Mouse (Mus musculus): ENCODE data around the gene Bbs9. TPM values are rescaled to one million over a fixed set of nuclear protein-coding genes. Genes with fewer than 3 reads are reported as not detected.

Bbs9 gene
- polyA plus RNA-seq, 1 experiment from 2014 or later: 8.2 TPM

DNA sequence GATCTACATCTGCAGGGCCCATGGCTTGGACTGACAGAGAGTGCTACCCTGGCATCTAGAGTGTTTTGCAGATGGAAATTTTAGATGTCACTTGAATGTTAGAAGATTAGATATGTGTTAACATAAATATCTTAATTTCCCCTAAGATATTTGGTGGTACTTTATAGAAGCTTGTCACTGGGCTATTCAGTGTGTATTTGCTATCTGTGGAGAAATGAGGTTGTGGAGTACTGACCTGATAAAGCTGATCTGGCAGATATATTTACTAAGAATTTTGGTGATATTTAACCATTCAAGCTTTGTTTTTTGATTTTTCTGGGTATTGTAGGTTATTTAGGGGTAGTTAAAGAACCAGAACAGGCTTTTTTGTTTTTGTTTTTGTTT, 276.0 kb downstream of the Bbs9 start:
- H3K4me2 ChIP-seq: no peak overlapping the region
- no peak for ATAC-seq (replicated peaks; ENCODE audit: insufficient number of reproducible peaks, low FRiP score, low TSS enrichment)

DNA sequence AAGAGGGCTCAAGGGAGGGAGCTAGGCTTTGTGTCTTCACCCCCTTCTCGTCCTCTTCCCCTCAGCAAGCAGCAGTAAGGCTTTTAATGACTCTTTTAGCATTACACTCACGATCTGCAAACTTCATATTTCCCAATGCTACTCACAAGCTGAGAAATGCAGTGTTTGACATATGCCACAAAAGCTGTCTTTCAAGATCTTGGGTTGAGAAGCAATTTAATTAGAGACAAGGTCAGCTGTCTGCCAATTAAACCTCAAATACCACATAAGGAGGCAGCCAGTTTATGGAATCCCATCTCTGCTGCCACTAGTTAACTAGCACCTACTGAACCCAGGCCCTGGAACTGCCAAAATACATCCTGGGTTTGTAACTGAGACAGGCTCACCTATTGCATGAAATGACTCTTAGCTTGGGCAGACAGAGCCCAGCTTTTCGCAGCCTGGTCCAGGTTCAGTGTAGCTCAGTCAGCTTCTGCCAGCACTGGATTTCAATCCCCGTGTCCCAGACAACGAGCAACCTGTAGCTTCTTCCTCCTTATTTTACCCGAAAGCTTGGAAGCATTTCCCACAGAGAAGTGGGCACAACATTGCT, 278.7 kb downstream of the Bbs9 start:
- no peak for ATAC-seq (replicated peaks; ENCODE audit: insufficient number of reproducible peaks, low FRiP score, low TSS enrichment)
- no peaks in the 10 kb centered on the region for H3K27me3 ChIP-seq (ENCODE audit: control insufficient read depth, insufficient read depth, low read length)
- no peaks in the 10 kb centered on the region; the same call in 1 of the 2 replicates for H3K9me3 ChIP-seq (replicated peaks; ENCODE audit: control insufficient read depth, low read length)
- H3K4me3 ChIP-seq (ENCODE audit: low read depth, low read length): no peak overlapping the region
- WGBS (ENCODE audit: insufficient replicate concordance): 70% methylated on average over 6 of the region's 6 CpGs
- H3K9ac ChIP-seq (ENCODE audit: low read depth, low read length): no peak overlapping the region
- no peak overlapping the region for H3K4me2 ChIP-seq
- H3K4me1 ChIP-seq (ENCODE audit: control insufficient read depth, insufficient read depth, low read length): peaks cover 4% of the 10 kb centered on the region; the same call in 1 of the 2 replicates
- no peaks in the 10 kb centered on the region for H3K36me3 ChIP-seq (ENCODE audit: control insufficient read depth, insufficient read depth, low read length)
- H3K27ac ChIP-seq (ENCODE audit: low read depth, low read length): no peak overlapping the region

More for the DNA sequence above, 276.0 kb downstream of the Bbs9 start:
- Histone ChIP-seq H3K9me3 (replicated peaks; ENCODE audit: control insufficient read depth, low read length) (no peaks in the 10 kb centered on the region; the same call in 1 of the 2 replicates), H3K36me3 (ENCODE audit: control insufficient read depth, insufficient read depth, low read length) (no peaks in the 10 kb centered on the region), H3K27me3 (ENCODE audit: control insufficient read depth, insufficient read depth, low read length) (no peaks in the 10 kb centered on the region), H3K27ac (ENCODE audit: low read depth, low read length) (no peak overlapping the region), H3K4me1 (ENCODE audit: control insufficient read depth, insufficient read depth, low read length) (peaks cover 7% of the 10 kb centered on the region; the same call in 1 of the 2 replicates), H3K9ac (ENCODE audit: low read depth, low read length) (no peak overlapping the region), H3K4me3 (ENCODE audit: low read depth, low read length) (no peak overlapping the region)

DNA sequence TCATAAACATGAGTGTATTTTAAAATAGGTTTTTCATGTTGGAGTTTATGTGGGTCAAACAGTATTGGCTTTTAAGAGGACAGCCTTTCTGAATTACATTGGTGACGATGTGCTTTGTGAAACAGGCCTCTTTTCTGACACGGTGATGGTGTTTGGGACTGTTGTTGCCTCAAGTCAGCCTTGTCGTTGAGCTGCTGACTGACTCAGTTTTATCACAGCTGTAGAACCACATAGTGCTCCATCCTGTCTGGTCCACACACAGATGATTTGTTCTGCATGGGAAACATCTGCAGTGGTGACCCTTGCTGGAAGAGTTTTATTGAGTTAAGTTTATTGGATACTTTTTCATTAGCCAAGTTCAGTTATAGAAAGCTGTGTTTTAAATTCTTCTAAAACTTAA, 283.0 kb downstream of the Bbs9 start:
- H3K4me1 ChIP-seq (ENCODE audit: control insufficient read depth, insufficient read depth, low read length): no peaks in the 10 kb centered on the region
- H3K27ac ChIP-seq (ENCODE audit: low read depth, low read length): no peak overlapping the region
- no peak overlapping the region for H3K9ac ChIP-seq (ENCODE audit: low read depth, low read length)
- H3K27me3 ChIP-seq (ENCODE audit: control insufficient read depth, insufficient read depth, low read length): no peaks in the 10 kb centered on the region
- no peak for ATAC-seq (replicated peaks; ENCODE audit: insufficient number of reproducible peaks, low FRiP score, low TSS enrichment)
- no peak overlapping the region for H3K4me2 ChIP-seq
- H3K9me3 ChIP-seq (replicated peaks; ENCODE audit: control insufficient read depth, low read length): no peaks in the 10 kb centered on the region
- H3K36me3 ChIP-seq (ENCODE audit: control insufficient read depth, insufficient read depth, low read length): no peaks in the 10 kb centered on the region
- WGBS (ENCODE audit: insufficient replicate concordance): 51% methylated on average over 3 of the region's 3 CpGs
- H3K4me3 ChIP-seq (ENCODE audit: low read depth, low read length): no peak overlapping the region

DNA sequence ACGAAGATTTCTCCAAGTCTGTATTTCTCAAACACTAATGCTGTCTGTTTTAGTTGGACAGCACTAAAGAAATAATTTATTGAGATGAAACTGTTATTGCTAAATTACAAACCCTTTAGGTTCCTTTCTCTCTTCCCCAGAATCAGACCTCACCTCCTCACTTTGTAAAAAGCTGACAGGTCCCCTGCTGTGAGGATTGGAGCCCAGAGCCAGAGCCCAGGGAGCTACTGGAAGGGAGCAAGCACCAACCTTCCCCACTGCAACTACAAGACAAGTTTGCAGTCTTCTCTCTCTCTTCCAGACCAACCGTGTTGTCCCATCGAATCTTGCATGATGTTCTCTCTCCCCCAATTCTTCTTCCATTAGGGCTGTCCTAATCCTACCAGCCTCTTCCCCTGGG, 283.7 kb downstream of the Bbs9 start:
- Histone ChIP-seq H3K36me3 (ENCODE audit: control insufficient read depth, insufficient read depth, low read length) (no peaks in the 10 kb centered on the region), H3K9ac (ENCODE audit: low read depth, low read length) (no peak overlapping the region), H3K27ac (ENCODE audit: low read depth, low read length) (no peak overlapping the region), H3K4me3 (ENCODE audit: low read depth, low read length) (no peak overlapping the region), H3K27me3 (ENCODE audit: control insufficient read depth, insufficient read depth, low read length) (no peaks in the 10 kb centered on the region), H3K4me1 (ENCODE audit: control insufficient read depth, insufficient read depth, low read length) (no peaks in the 10 kb centered on the region), H3K4me2 (no peak overlapping the region), H3K9me3 (replicated peaks; ENCODE audit: control insufficient read depth, low read length) (no peaks in the 10 kb centered on the region)
- WGBS (ENCODE audit: insufficient replicate concordance): 50% methylated on average over 3 of the region's 3 CpGs
- no peak for ATAC-seq (replicated peaks; ENCODE audit: insufficient number of reproducible peaks, low FRiP score, low TSS enrichment)

DNA sequence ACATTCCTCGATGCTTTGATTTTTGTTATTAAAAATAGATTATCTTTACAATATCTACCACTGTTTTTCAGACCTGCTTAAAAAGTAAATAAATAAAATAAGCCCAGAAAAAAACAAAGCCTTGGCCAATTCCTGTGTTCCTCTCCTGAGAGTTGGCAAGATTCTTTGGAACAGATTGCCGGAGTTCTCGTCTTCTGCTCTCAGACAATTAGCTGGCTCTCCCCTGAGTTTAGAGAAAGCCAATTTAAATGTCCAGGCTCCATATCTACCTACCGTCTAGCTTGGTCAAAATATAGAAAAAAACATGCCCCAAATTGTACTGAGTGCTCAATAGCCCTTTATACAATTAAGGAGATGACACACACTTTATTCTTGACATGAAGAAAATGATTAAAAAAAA, 284.9 kb downstream of the Bbs9 start:
- WGBS (ENCODE audit: insufficient replicate concordance): 83% methylated on average over 4 of the region's 4 CpGs
- Histone ChIP-seq H3K4me2 (no peak overlapping the region), H3K27ac (ENCODE audit: low read depth, low read length) (no peak overlapping the region), H3K27me3 (ENCODE audit: control insufficient read depth, insufficient read depth, low read length) (no peaks in the 10 kb centered on the region), H3K36me3 (ENCODE audit: control insufficient read depth, insufficient read depth, low read length) (no peaks in the 10 kb centered on the region), H3K4me3 (ENCODE audit: low read depth, low read length) (no peak overlapping the region), H3K9me3 (replicated peaks; ENCODE audit: control insufficient read depth, low read length) (no peaks in the 10 kb centered on the region), H3K4me1 (ENCODE audit: control insufficient read depth, insufficient read depth, low read length) (no peaks in the 10 kb centered on the region), H3K9ac (ENCODE audit: low read depth, low read length) (no peak overlapping the region)
- ATAC-seq (replicated peaks; ENCODE audit: insufficient number of reproducible peaks, low FRiP score, low TSS enrichment): no peak

DNA sequence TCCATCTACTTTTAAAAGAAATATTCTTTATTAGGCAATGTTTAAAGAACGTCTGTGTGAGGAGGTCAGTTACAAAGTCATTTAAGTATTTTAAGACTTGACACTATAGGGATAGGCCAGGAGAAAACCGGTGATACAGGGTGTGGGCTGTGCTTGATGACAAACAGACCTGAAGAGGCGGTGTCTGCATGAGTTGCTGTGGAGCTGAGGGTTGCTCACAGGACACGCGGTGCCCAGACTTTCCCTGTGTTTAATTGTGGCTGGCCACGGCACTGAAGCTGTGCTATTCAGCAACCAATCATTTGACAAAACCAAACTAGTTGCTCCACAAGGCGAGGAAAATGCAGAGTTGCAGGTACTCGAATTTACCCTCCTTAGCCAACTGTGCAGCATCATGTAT, 286.0 kb downstream of the Bbs9 start:
- no peak overlapping the region for H3K9ac ChIP-seq (ENCODE audit: low read depth, low read length)
- 78% methylated on average over 8 of the region's 8 CpGs for WGBS (ENCODE audit: insufficient replicate concordance)
- ATAC-seq (replicated peaks; ENCODE audit: insufficient number of reproducible peaks, low FRiP score, low TSS enrichment): no peak
- H3K4me3 ChIP-seq (ENCODE audit: low read depth, low read length): no peak overlapping the region
- no peaks in the 10 kb centered on the region for H3K9me3 ChIP-seq (replicated peaks; ENCODE audit: control insufficient read depth, low read length)
- H3K27ac ChIP-seq (ENCODE audit: low read depth, low read length): no peak overlapping the region
- no peaks in the 10 kb centered on the region for H3K36me3 ChIP-seq (ENCODE audit: control insufficient read depth, insufficient read depth, low read length)
- H3K4me2 ChIP-seq: no peak overlapping the region
- H3K4me1 ChIP-seq (ENCODE audit: control insufficient read depth, insufficient read depth, low read length): no peaks in the 10 kb centered on the region
- H3K27me3 ChIP-seq (ENCODE audit: control insufficient read depth, insufficient read depth, low read length): no peaks in the 10 kb centered on the region

DNA sequence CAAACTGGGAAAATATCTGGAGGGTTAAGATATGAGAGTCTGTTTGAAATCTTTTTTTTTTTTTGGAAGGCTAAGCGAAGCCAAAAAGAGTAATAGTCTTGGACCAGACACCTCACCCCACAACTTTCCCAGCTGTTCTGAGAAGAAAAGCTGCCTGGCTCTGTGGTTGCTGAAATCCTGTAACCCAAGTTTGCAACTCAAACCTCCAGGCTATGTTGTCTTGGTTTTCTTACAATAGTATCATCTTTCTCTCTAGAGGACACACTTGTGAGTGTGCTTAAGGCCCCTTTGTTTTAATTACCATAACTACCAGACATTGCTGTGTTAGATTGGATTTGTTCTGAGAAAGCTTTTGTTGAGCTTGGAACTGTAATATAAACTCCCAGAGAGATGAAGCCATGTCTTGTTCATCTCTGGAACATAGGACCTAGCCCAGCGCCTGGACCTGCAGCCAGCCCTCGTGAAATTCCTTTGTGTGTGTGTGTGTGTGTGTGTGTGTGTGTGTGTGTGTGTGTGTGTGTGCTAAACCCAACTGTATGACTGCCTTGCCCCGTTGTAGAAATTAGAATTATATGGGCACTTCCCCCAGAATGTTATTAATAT, 290.2 kb downstream of the Bbs9 start:
- H3K27me3 ChIP-seq (ENCODE audit: control insufficient read depth, insufficient read depth, low read length): no peaks in the 10 kb centered on the region
- H3K36me3 ChIP-seq (ENCODE audit: control insufficient read depth, insufficient read depth, low read length): no peaks in the 10 kb centered on the region
- no peaks in the 10 kb centered on the region for H3K4me1 ChIP-seq (ENCODE audit: control insufficient read depth, insufficient read depth, low read length)
- no peaks in the 10 kb centered on the region for H3K9me3 ChIP-seq (replicated peaks; ENCODE audit: control insufficient read depth, low read length)
- no peak overlapping the region for H3K9ac ChIP-seq (ENCODE audit: low read depth, low read length)
- WGBS (ENCODE audit: insufficient replicate concordance): 67% methylated on average over 4 of the region's 4 CpGs
- no peak for ATAC-seq (replicated peaks; ENCODE audit: insufficient number of reproducible peaks, low FRiP score, low TSS enrichment)
- H3K27ac ChIP-seq (ENCODE audit: low read depth, low read length): no peak overlapping the region
- H3K4me3 ChIP-seq (ENCODE audit: low read depth, low read length): no peak overlapping the region
- no peak overlapping the region for H3K4me2 ChIP-seq

DNA sequence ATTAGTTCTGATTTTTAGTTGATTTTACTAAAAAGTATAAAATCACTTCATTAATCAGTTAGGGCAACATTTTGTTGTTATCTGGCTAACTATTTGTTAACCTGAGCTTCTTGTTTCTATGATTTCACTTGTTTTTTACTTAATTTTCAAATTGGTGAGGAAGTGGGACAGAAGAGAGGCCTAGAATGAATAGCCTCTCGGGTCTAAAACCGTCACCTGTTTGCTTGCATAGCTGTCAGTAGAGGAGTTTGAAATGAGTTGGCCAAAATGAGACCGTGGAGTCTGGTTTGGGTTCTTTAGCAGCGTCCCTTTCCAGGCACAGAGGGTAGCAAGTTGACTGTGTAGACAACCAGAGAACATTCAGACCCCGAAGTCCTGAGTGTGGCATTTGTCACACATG, 291.6 kb downstream of the Bbs9 start:
- Histone ChIP-seq H3K4me2 (no peak overlapping the region), H3K4me1 (ENCODE audit: control insufficient read depth, insufficient read depth, low read length) (no peaks in the 10 kb centered on the region), H3K36me3 (ENCODE audit: control insufficient read depth, insufficient read depth, low read length) (no peaks in the 10 kb centered on the region), H3K4me3 (ENCODE audit: low read depth, low read length) (no peak overlapping the region), H3K9me3 (replicated peaks; ENCODE audit: control insufficient read depth, low read length) (no peaks in the 10 kb centered on the region), H3K27ac (ENCODE audit: low read depth, low read length) (no peak overlapping the region), H3K27me3 (ENCODE audit: control insufficient read depth, insufficient read depth, low read length) (no peaks in the 10 kb centered on the region), H3K9ac (ENCODE audit: low read depth, low read length) (no peak overlapping the region)
- ATAC-seq (replicated peaks; ENCODE audit: insufficient number of reproducible peaks, low FRiP score, low TSS enrichment): no peak
- WGBS (ENCODE audit: insufficient replicate concordance): 73% methylated on average over 5 of the region's 5 CpGs

DNA sequence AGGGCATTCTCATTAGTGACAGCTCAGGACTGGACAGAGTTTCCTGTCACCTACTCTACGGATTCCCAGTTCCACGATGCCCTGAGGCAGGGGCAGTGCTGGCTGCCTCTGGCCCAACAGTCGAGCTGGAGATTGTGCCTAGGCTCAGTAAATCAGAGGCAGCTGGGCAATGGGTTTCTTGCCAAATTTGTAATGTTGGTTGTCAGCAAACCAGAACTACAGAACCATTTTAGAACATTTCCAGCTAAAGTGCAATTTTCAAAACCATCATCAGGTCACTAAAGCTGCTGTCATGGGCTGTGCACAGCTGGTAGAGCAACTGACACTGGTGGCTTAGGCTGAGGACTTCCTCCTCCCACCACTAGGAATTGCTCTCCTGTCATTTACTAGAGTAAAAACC, 292.3 kb downstream of the Bbs9 start:
- no peaks in the 10 kb centered on the region for H3K9me3 ChIP-seq (replicated peaks; ENCODE audit: control insufficient read depth, low read length)
- no peak overlapping the region for H3K9ac ChIP-seq (ENCODE audit: low read depth, low read length)
- H3K4me2 ChIP-seq: no peak overlapping the region
- H3K27me3 ChIP-seq (ENCODE audit: control insufficient read depth, insufficient read depth, low read length): no peaks in the 10 kb centered on the region
- no peak overlapping the region for H3K4me3 ChIP-seq (ENCODE audit: low read depth, low read length)
- no peak overlapping the region for H3K27ac ChIP-seq (ENCODE audit: low read depth, low read length)
- no peaks in the 10 kb centered on the region for H3K4me1 ChIP-seq (ENCODE audit: control insufficient read depth, insufficient read depth, low read length)
- no peak for ATAC-seq (replicated peaks; ENCODE audit: insufficient number of reproducible peaks, low FRiP score, low TSS enrichment)
- WGBS (ENCODE audit: insufficient replicate concordance): 47% methylated on average over 3 of the region's 3 CpGs
- no peaks in the 10 kb centered on the region for H3K36me3 ChIP-seq (ENCODE audit: control insufficient read depth, insufficient read depth, low read length)
